Mouse (Mus musculus) cerebellum, postnatal 10 days (tissue): Measurements from ENCODE around the gene Hoxb1.

Experiments
- DNase-seq, 2 experiments: peaks; one replicate each; pipeline ENCODE4 v3.0.0; 2021; ENCODE audit warnings: mixed read lengths in 2 of 2

The Hoxb1 gene

GRCm38 (mm10) chr11:96365441-96366091 is at the start of gene Hoxb1:
Hoxb1 (plus strand) TSS chr11:96365752.
- no peak for DNase-seq

GRCm38 (mm10) chr11:96316696-96317607 is 48.6 kb upstream of the Hoxb1 start:
- peak in 1 of 2 experiments; percentile 57 for DNase-seq

- peak in 1 of 2 experiments; percentile 42 for DNase-seq
Measured at GRCm38 (mm10) chr11:96317608-96318367, 47.8 kb upstream of the Hoxb1 start, which contains the start of gene Hoxb4. Hoxb4 (plus strand) TSS chr11:96318267.

- DNase-seq, result peak in 1 of 2 experiments; percentile 36
Measured at GRCm38 (mm10) chr11:96318368-96319070, 47.0 kb upstream of the Hoxb1 start.

GRCm38 (mm10) chr11:96319071-96319902 is 46.3 kb upstream of the Hoxb1 start:
- DNase-seq, result no peak

GRCm38 (mm10) chr11:96319910-96320309 is 45.6 kb upstream of the Hoxb1 start:
- DNase-seq, result no peak

GRCm38 (mm10) chr11:96320688-96321087 is 44.9 kb upstream of the Hoxb1 start:
- DNase-seq, result no peak

- DNase-seq, result no peak
Measured at GRCm38 (mm10) chr11:96321846-96322245, 43.7 kb upstream of the Hoxb1 start.

GRCm38 (mm10) chr11:96322738-96323137 is 42.8 kb upstream of the Hoxb1 start:
- no peak for DNase-seq

- DNase-seq, result no peak
Measured at GRCm38 (mm10) chr11:96323154-96323553, 42.4 kb upstream of the Hoxb1 start, which contains the start of gene Hoxb3. Hoxb3 (plus strand) TSS chr11:96323326.

GRCm38 (mm10) chr11:96324125-96324524 is 41.4 kb upstream of the Hoxb1 start:
- no peak for DNase-seq

GRCm38 (mm10) chr11:96324965-96325364 is 40.6 kb upstream of the Hoxb1 start:
- DNase-seq, result no peak

GRCm38 (mm10) chr11:96325747-96326212 is 39.8 kb upstream of the Hoxb1 start:
- DNase-seq, result no peak

GRCm38 (mm10) chr11:96326705-96327104 is 38.8 kb upstream of the Hoxb1 start:
- no peak for DNase-seq

GRCm38 (mm10) chr11:96327122-96327521 is 38.4 kb upstream of the Hoxb1 start:
- DNase-seq, result no peak

GRCm38 (mm10) chr11:96327750-96328149 is 37.8 kb upstream of the Hoxb1 start:
- no peak for DNase-seq

- no peak for DNase-seq
Measured at GRCm38 (mm10) chr11:96328605-96329004, 36.9 kb upstream of the Hoxb1 start.

GRCm38 (mm10) chr11:96332105-96332504 is 33.4 kb upstream of the Hoxb1 start:
- no peak for DNase-seq

GRCm38 (mm10) chr11:96332618-96333032 is 32.9 kb upstream of the Hoxb1 start:
- no peak for DNase-seq

- DNase-seq, result no peak
Measured at GRCm38 (mm10) chr11:96333241-96334001, 32.1 kb upstream of the Hoxb1 start.

GRCm38 (mm10) chr11:96334002-96334364 is 31.6 kb upstream of the Hoxb1 start:
- no peak for DNase-seq
